Mouse (Mus musculus): ENCODE data around the gene Arhgap22.

GRCm38 (mm10) chr14:33282447-33282846, 68.6 kb downstream of the Arhgap22 start:
- TF ChIP-seq POLR2A (IDR thresholded peaks at IDR 0.05; ENCODE audit: insufficient read depth, low read length) (no peak), CTCF (IDR thresholded peaks at IDR 0.05; ENCODE audit: low read depth, low read length) (no peak)

Measured in ES-Bruce4 (cell line).